Mouse (Mus musculus) bone marrow, adult 2 months (tissue): ENCODE results near the gene Tbx21.

Experiments
- CTCF ChIP-seq: fragments of 200-500 bp; IDR thresholded peaks from 2 replicates; pipeline ENCODE4 v1.5.1; 2011; ENCODE audit warnings: low read length, control low read depth; ENCODE audit not compliant: control insufficient read depth, insufficient read depth
- POLR2A ChIP-seq: fragments of 200-500 bp; IDR thresholded peaks from 2 replicates; pipeline ENCODE4 v1.6.1; 2011; ENCODE audit warnings: low read depth, mild to moderate bottlenecking, control low read depth, low read length, borderline replicate concordance; ENCODE audit not compliant: control insufficient read depth

GRCm38 (mm10) chr11:97074235-97074634 lies 40.9 kb downstream of the Tbx21 start:
- no peak for TF ChIP-seq CTCF
- TF ChIP-seq POLR2A = no peak
